Mouse (Mus musculus): ENCODE results near the gene Ccr4. TPM values are rescaled to one million over a fixed set of nuclear protein-coding genes. Genes with fewer than 3 reads are reported as not detected.
"Not testable (repeated sequence)": the region's sequence is repeated elsewhere in the genome, so short reads cannot be mapped to it uniquely, and the experiment has no call there.

The Ccr4 gene
- total RNA-seq, 2 experiments from 2014 or later: not detected

GRCm38 (mm10) chr9:114525073-114525633 lies 20.4 kb upstream of the Ccr4 start:
- no peak for DNase-seq
- intact Hi-C loops (cut with DNase I): no loop called here

- intact Hi-C loops (cut with DNase I): no loop called here
- no peak for DNase-seq
Observed at GRCm38 (mm10) chr9:114522501-114522900, 17.8 kb upstream of the Ccr4 start.

GRCm38 (mm10) chr9:114522041-114522440 lies 17.3 kb upstream of the Ccr4 start:
- intact Hi-C loops (cut with DNase I): no loop called here
- DNase-seq: no peak

- DNase-seq; intact Hi-C loops (cut with DNase I): not testable (repeated sequence)
Observed at GRCm38 (mm10) chr9:114520529-114520928, 15.8 kb upstream of the Ccr4 start.

- DNase-seq: no peak
- intact Hi-C loops (cut with DNase I): no loop called here
Observed at GRCm38 (mm10) chr9:114518812-114519477, 14.2 kb upstream of the Ccr4 start.

GRCm38 (mm10) chr9:114517924-114518497 lies 13.3 kb upstream of the Ccr4 start:
- intact Hi-C loops (cut with DNase I): no loop called here
- no peak for DNase-seq

- intact Hi-C loops (cut with DNase I): no loop called here
- no peak for DNase-seq
Observed at GRCm38 (mm10) chr9:114515364-114515763, 10.6 kb upstream of the Ccr4 start, which contains the start of gene C130032M10Rik. Gene C130032M10Rik, plus strand, starts transcription at chr9:114515697.

GRCm38 (mm10) chr9:114512831-114513230 lies 8.1 kb upstream of the Ccr4 start:
- DNase-seq: no peak
- intact Hi-C loops (cut with DNase I): no loop called here

GRCm38 (mm10) chr9:114509785-114510184 lies 5.1 kb upstream of the Ccr4 start:
- no peak for DNase-seq
- intact Hi-C loops (cut with DNase I): no loop called here

- DNase-seq: no peak
- intact Hi-C loops (cut with DNase I): no loop called here
Observed at GRCm38 (mm10) chr9:114507421-114507820, 2.7 kb upstream of the Ccr4 start.

- DNase-seq: no peak
- intact Hi-C loops (cut with DNase I): no loop called here
Observed at GRCm38 (mm10) chr9:114506564-114506963, 1.8 kb upstream of the Ccr4 start.

GRCm38 (mm10) chr9:114502711-114503427 lies 1.8 kb downstream of the Ccr4 start:
- intact Hi-C loops (cut with DNase I): no loop called here
- DNase-seq: no peak

- DNase-seq: no peak
- intact Hi-C loops (cut with DNase I): no loop called here
Observed at GRCm38 (mm10) chr9:114501913-114502312, 2.8 kb downstream of the Ccr4 start.

- intact Hi-C loops (cut with DNase I): no loop called here
- no peak for DNase-seq
Observed at GRCm38 (mm10) chr9:114501111-114501510, 3.6 kb downstream of the Ccr4 start.

- intact Hi-C loops (cut with DNase I): loop anchor here (1.0 to 5.0 kb wide), 2 partner anchors 82 to 183 kb away; no protein-coding TSS in a partner anchor
- peak; percentile 47 to 55 for DNase-seq
Observed at GRCm38 (mm10) chr9:114499783-114500515, 4.8 kb downstream of the Ccr4 start.

- intact Hi-C loops (cut with DNase I): loop anchor here (5.0 kb wide), 1 partner anchor 181 kb away; no protein-coding TSS in a partner anchor
- peak; percentile 74 to 83 for DNase-seq
Observed at GRCm38 (mm10) chr9:114498218-114498617, 6.5 kb downstream of the Ccr4 start.

- DNase-seq: no peak
- intact Hi-C loops (cut with DNase I): loop anchor here (2.0 to 5.0 kb wide), 2 partner anchors 80 to 179 kb away; no protein-coding TSS in a partner anchor
Observed at GRCm38 (mm10) chr9:114496469-114496868, 8.2 kb downstream of the Ccr4 start.

- DNase-seq: no peak
- intact Hi-C loops (cut with DNase I): no loop called here
Observed at GRCm38 (mm10) chr9:114487481-114488258, 17.0 kb downstream of the Ccr4 start.

- intact Hi-C loops (cut with DNase I): no loop called here
Observed at GRCm38 (mm10) chr9:114486808-114487207, 17.9 kb downstream of the Ccr4 start.

GRCm38 (mm10) chr9:114484771-114485170 lies 19.9 kb downstream of the Ccr4 start:
- intact Hi-C loops (cut with DNase I): no loop called here
- no peak for DNase-seq

More at GRCm38 (mm10) chr9:114486808-114487207, 17.9 kb downstream of the Ccr4 start:
- DNase-seq: no peak

Data from heart, postnatal 36 days (tissue).